Mouse (Mus musculus): ENCODE data around the gene Xab2. TPM values are rescaled to one million over a fixed set of nuclear protein-coding genes. Genes with fewer than 3 reads are reported as not detected.

Xab2 gene
- polyA plus RNA-seq, 2 experiments, result 46.7 to 69.5 TPM

- Histone ChIP-seq H3K27me3 (ENCODE audit: control insufficient read depth, insufficient read depth, low read length) (no peaks in the 10 kb centered on the region), H3K4me2 (replicated peaks; ENCODE audit: low read depth, low read length, severe bottlenecking) (no peak overlapping the region), H3K9me3 (ENCODE audit: control insufficient read depth, low read length) (no peaks in the 10 kb centered on the region), H3K4me1 (ENCODE audit: control insufficient read depth, insufficient read depth, low read length) (no peaks in the 10 kb centered on the region), H3K4me3 (replicated peaks; ENCODE audit: low read length) (no peak overlapping the region), H3K27ac (replicated peaks; ENCODE audit: low read depth, low read length) (no peak overlapping the region), H3K36me3 (ENCODE audit: control insufficient read depth, insufficient read depth, low read length) (peaks cover 86% of the 10 kb centered on the region), H3K9ac (ENCODE audit: low read depth, low read length, severe bottlenecking) (no peak overlapping the region)
- TF ChIP-seq POLR2A (IDR thresholded peaks at IDR 0.05; ENCODE audit: borderline replicate concordance, extremely low read depth, insufficient read depth, insufficient read length), result no peak
- DNase-seq (ENCODE audit: low spot score) (no peak), ATAC-seq (ENCODE audit: low FRiP score, low read depth) (no peak)
- 70% methylated on average over 6 of the region's 6 CpGs for WGBS
Observed at GRCm38 (mm10) chr8:3609816-3610150, 11.3 kb downstream of the Xab2 start.

DNA sequence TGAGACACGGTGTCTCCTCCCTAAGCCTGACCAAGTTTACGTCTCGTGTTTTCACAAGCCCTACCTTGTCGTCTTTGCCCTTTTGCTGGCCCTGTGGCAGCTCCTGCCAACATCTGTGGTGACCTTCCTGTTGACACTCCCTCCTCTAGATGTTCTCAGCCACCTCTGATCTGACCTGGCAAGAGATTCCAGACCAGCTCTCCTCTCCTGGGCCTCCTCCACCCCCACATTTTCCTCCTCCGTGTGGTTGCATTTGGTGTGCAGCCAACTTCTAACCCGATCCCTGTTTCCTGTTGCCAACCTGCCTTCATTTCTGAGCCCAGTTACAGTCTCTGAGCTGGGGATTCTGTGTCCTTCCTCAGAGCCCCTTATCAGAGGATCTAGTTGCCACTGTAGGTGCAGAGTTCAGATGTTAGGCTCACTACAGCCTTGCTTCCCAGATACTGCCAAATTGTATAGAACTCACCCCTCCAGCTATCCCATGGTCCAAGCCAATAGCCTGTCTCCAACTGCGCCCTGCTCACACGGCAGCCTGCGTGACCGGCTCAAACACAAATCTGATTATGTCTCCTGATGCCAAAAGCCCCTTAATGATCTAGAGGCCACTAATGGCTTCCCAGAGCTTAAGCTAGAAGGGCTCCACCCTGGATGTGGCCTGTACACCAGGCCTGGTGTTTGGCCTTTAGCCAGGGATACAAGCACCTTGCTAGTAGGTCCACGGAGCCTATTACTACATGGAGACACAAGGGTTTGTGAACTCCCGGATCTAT, 11.9 kb downstream of the Xab2 start:
- Histone ChIP-seq H3K4me3 (replicated peaks; ENCODE audit: low read length) (no peak overlapping the region), H3K9me3 (ENCODE audit: control insufficient read depth, low read length) (no peaks in the 10 kb centered on the region), H3K4me1 (ENCODE audit: control insufficient read depth, insufficient read depth, low read length) (no peaks in the 10 kb centered on the region), H3K27me3 (ENCODE audit: control insufficient read depth, insufficient read depth, low read length) (no peaks in the 10 kb centered on the region), H3K36me3 (ENCODE audit: control insufficient read depth, insufficient read depth, low read length) (peaks cover 86% of the 10 kb centered on the region), H3K27ac (replicated peaks; ENCODE audit: low read depth, low read length) (no peak overlapping the region; the same call in 1 of the 2 replicates), H3K9ac (ENCODE audit: low read depth, low read length, severe bottlenecking) (no peak overlapping the region), H3K4me2 (replicated peaks; ENCODE audit: low read depth, low read length, severe bottlenecking) (no peak overlapping the region)
- 81% methylated on average over 12 of the region's 12 CpGs for WGBS
- ATAC-seq (ENCODE audit: low FRiP score, low read depth) (no peak), DNase-seq (ENCODE audit: low spot score) (no peak)
- no peak for TF ChIP-seq POLR2A (IDR thresholded peaks at IDR 0.05; ENCODE audit: borderline replicate concordance, extremely low read depth, insufficient read depth, insufficient read length)

DNA sequence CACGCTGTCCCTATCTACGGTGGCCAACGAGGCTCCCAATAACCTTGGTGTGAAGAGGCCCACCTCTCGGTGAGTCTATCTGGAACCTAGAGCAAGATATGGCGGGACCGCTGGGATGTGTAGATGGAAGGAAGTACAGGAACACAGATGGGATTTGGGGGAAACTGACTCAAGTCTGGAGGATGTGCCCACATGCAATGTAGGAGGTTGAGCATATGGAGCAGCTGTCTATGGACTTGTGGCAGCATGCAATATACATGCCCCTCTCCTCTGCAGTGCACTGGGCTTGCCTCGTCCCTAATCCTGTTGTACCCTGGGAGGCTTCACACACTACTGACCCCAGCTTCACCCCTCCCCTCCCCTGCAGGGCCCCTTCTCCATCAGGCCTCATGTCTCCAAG, 13.3 kb downstream of the Xab2 start:
- Histone ChIP-seq H3K27ac (replicated peaks; ENCODE audit: low read depth, low read length) (no peak overlapping the region), H3K36me3 (ENCODE audit: control insufficient read depth, insufficient read depth, low read length) (peaks cover 82% of the 10 kb centered on the region), H3K27me3 (ENCODE audit: control insufficient read depth, insufficient read depth, low read length) (no peaks in the 10 kb centered on the region), H3K9me3 (ENCODE audit: control insufficient read depth, low read length) (no peaks in the 10 kb centered on the region), H3K4me1 (ENCODE audit: control insufficient read depth, insufficient read depth, low read length) (no peaks in the 10 kb centered on the region), H3K4me3 (replicated peaks; ENCODE audit: low read length) (no peak overlapping the region), H3K4me2 (replicated peaks; ENCODE audit: low read depth, low read length, severe bottlenecking) (no peak overlapping the region), H3K9ac (ENCODE audit: low read depth, low read length, severe bottlenecking) (no peak overlapping the region)
- ATAC-seq (ENCODE audit: low FRiP score, low read depth) (no peak), DNase-seq (ENCODE audit: low spot score) (no peak)
- 84% methylated on average over 7 of the region's 7 CpGs for WGBS
- no peak for TF ChIP-seq POLR2A (IDR thresholded peaks at IDR 0.05; ENCODE audit: borderline replicate concordance, extremely low read depth, insufficient read depth, insufficient read length)

GRCm38 (mm10) chr8:3606593-3606992, 14.5 kb downstream of the Xab2 start:
- Histone ChIP-seq H3K36me3 (ENCODE audit: control insufficient read depth, insufficient read depth, low read length) (peaks cover 71% of the 10 kb centered on the region), H3K4me3 (replicated peaks; ENCODE audit: low read length) (no peak overlapping the region), H3K9ac (ENCODE audit: low read depth, low read length, severe bottlenecking) (no peak overlapping the region), H3K27ac (replicated peaks; ENCODE audit: low read depth, low read length) (no peak overlapping the region), H3K27me3 (ENCODE audit: control insufficient read depth, insufficient read depth, low read length) (no peaks in the 10 kb centered on the region), H3K9me3 (ENCODE audit: control insufficient read depth, low read length) (no peaks in the 10 kb centered on the region), H3K4me2 (replicated peaks; ENCODE audit: low read depth, low read length, severe bottlenecking) (no peak overlapping the region), H3K4me1 (ENCODE audit: control insufficient read depth, insufficient read depth, low read length) (no peaks in the 10 kb centered on the region)
- DNase-seq (ENCODE audit: low spot score), result no peak
- 88% methylated on average over 16 of the region's 16 CpGs for WGBS
- no peak for TF ChIP-seq POLR2A (IDR thresholded peaks at IDR 0.05; ENCODE audit: borderline replicate concordance, extremely low read depth, insufficient read depth, insufficient read length)
- ATAC-seq (ENCODE audit: low FRiP score, low read depth), result no peak

DNA sequence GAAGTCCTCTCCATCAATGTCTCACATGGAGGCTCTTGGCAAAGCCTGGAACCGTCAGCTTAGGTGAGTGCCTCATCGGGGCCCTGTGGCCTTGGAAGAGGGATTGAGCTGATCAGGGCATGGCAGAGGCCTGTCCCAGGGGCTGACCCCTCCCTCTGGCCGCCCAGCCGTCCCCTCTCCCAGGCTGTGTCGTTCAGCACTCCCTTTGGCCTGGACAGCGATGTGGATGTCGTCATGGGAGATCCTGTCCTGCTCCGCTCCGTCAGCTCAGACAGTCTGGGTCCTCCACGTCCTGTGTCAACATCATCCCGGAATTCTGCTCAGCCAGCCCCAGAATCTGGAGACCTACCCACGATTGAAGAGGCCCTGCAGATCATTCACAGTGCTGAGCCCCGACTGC, 17.7 kb downstream of the Xab2 start:
- Histone ChIP-seq H3K27me3 (ENCODE audit: control insufficient read depth, insufficient read depth, low read length) (no peaks in the 10 kb centered on the region), H3K27ac (replicated peaks; ENCODE audit: low read depth, low read length) (no peak overlapping the region), H3K4me2 (replicated peaks; ENCODE audit: low read depth, low read length, severe bottlenecking) (no peak overlapping the region), H3K9ac (ENCODE audit: low read depth, low read length, severe bottlenecking) (no peak overlapping the region), H3K4me1 (ENCODE audit: control insufficient read depth, insufficient read depth, low read length) (no peaks in the 10 kb centered on the region), H3K9me3 (ENCODE audit: control insufficient read depth, low read length) (no peaks in the 10 kb centered on the region), H3K36me3 (ENCODE audit: control insufficient read depth, insufficient read depth, low read length) (peaks cover 45% of the 10 kb centered on the region), H3K4me3 (replicated peaks; ENCODE audit: low read length) (no peak overlapping the region)
- no peak for DNase-seq (ENCODE audit: low spot score)
- no peak for TF ChIP-seq POLR2A (IDR thresholded peaks at IDR 0.05; ENCODE audit: borderline replicate concordance, extremely low read depth, insufficient read depth, insufficient read length)
- ATAC-seq (ENCODE audit: low FRiP score, low read depth), result no peak
- 76% methylated on average over 13 of the region's 13 CpGs for WGBS
